Mouse (Mus musculus) urinary bladder, postnatal 25 days (tissue): Measurements from ENCODE around the gene St6galnac3.

Experiments
- DNase-seq: peaks from one replicate; pipeline ENCODE4 v3.0.0; 2022; ENCODE audit warnings: low spot score

Gene St6galnac3

GRCm38 (mm10) chr3:153690553-153690952 lies 34.4 kb downstream of the St6galnac3 start:
- no peak for DNase-seq

- DNase-seq: no peak
These were observed 35.1 kb downstream of the St6galnac3 start for GRCm38 (mm10) chr3:153689793-153690291.

GRCm38 (mm10) chr3:153687896-153688295 lies 37.1 kb downstream of the St6galnac3 start:
- DNase-seq: no peak

GRCm38 (mm10) chr3:153684909-153685308 lies 40.1 kb downstream of the St6galnac3 start:
- no peak for DNase-seq

- no peak for DNase-seq
These were observed 42.7 kb downstream of the St6galnac3 start for GRCm38 (mm10) chr3:153682303-153682702.

GRCm38 (mm10) chr3:153681720-153682119 lies 43.3 kb downstream of the St6galnac3 start:
- DNase-seq: no peak

- DNase-seq: no peak
These were observed 49.1 kb downstream of the St6galnac3 start for GRCm38 (mm10) chr3:153675832-153676231.

GRCm38 (mm10) chr3:153675073-153675472 lies 49.9 kb downstream of the St6galnac3 start:
- DNase-seq: peak; percentile 23

GRCm38 (mm10) chr3:153674359-153674758 lies 50.6 kb downstream of the St6galnac3 start:
- no peak for DNase-seq

GRCm38 (mm10) chr3:153673451-153673850 lies 51.5 kb downstream of the St6galnac3 start:
- no peak for DNase-seq

GRCm38 (mm10) chr3:153670953-153671674 lies 53.9 kb downstream of the St6galnac3 start:
- DNase-seq: no peak

GRCm38 (mm10) chr3:153669737-153670435 lies 55.1 kb downstream of the St6galnac3 start:
- no peak for DNase-seq

GRCm38 (mm10) chr3:153669329-153669728 lies 55.6 kb downstream of the St6galnac3 start:
- no peak for DNase-seq

GRCm38 (mm10) chr3:153668447-153669290 lies 56.3 kb downstream of the St6galnac3 start:
- DNase-seq: no peak

- no peak for DNase-seq
These were observed 60.3 kb downstream of the St6galnac3 start for GRCm38 (mm10) chr3:153664696-153665095.

- DNase-seq: no peak
These were observed 61.0 kb downstream of the St6galnac3 start for GRCm38 (mm10) chr3:153663841-153664427.

- DNase-seq: no peak
These were observed 62.2 kb downstream of the St6galnac3 start for GRCm38 (mm10) chr3:153662796-153663195.

GRCm38 (mm10) chr3:153661927-153662326 lies 63.0 kb downstream of the St6galnac3 start:
- DNase-seq: no peak

GRCm38 (mm10) chr3:153659575-153660168 lies 65.3 kb downstream of the St6galnac3 start:
- no peak for DNase-seq

- no peak for DNase-seq
These were observed 66.8 kb downstream of the St6galnac3 start for GRCm38 (mm10) chr3:153658051-153658777.

GRCm38 (mm10) chr3:153655071-153655470 lies 69.9 kb downstream of the St6galnac3 start:
- peak; percentile 33 for DNase-seq
